Mouse (Mus musculus) kidney, postnatal 4 days (tissue): ENCODE results near the gene Gm47985.
"Not testable (repeated sequence)": the region's sequence is repeated elsewhere in the genome, so short reads cannot be mapped to it uniquely, and the experiment has no call there.

Source experiments
- DNase-seq, 2 experiments: peaks; one replicate each; pipeline ENCODE4 v3.0.0; 2021; ENCODE audit warnings: mixed read lengths in 2 of 2

Gm47985 gene

DNA sequence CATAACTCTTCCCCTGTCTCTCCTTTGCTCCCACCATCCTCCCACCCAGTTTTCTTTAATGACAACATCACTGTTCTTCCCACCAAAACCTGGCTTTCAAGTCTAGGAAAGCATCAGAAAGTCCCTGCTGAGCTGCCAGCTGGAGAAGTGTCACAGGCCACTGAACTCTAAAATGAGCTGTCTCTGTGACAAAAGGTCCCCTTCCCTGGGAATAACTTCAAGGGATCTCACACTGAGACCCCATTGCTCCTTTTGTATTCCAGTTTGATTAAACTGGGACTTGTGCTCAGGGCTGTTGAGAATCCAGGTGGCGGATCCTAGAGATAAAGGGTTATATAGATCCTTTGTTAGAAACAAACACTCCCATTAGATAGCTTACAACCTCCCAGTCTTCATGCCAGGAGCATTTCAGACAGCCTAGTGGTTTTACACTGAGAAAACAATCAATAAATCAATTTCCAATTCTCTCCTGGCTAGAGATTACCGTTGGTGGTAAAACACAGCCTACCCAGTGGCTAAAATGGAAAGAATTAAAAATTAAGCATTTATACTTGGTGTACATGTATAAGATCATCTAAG lies 3.7 kb upstream of the Gm47985 start:
- DNase-seq, result no peak

DNA sequence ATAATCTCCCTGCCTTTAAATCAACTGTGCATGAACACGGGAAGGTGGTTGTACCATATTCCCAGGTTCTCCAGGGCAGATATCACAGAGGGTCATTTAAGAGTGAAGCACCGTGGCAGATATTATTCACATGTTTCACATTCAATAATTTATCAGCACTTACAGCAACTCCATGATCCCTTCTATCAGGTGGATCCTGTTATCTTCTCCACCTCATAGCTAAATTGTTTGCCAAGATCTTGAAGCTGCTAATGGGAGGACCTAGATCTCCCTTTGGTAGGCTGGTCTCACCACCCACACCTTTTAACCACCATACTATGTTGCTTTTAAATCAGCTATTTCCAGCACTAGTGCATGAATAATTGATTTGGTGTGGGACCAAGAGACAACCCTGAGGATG lies 2.2 kb upstream of the Gm47985 start:
- no peak for DNase-seq

DNA sequence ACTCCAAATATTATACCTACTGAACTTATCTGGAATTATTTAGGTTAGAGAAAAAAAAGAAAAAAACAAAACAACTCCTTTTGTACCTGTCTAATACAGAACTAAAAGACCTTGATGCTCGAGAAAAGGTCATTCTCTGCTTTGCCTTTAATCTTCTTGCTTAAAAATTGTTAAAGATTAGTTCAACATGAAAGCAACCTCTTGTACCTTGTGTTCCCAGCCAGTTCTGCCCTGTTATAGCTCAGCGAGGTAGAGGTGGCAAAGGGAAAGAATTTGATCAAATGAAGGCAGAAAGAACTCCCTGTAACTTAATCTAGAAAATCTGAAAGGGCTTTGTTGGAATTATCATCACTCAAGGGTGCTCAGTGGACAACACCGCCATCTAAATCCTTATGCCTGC lies 3.8 kb downstream of the Gm47985 start:
- DNase-seq, result not testable (repeated sequence)

DNA sequence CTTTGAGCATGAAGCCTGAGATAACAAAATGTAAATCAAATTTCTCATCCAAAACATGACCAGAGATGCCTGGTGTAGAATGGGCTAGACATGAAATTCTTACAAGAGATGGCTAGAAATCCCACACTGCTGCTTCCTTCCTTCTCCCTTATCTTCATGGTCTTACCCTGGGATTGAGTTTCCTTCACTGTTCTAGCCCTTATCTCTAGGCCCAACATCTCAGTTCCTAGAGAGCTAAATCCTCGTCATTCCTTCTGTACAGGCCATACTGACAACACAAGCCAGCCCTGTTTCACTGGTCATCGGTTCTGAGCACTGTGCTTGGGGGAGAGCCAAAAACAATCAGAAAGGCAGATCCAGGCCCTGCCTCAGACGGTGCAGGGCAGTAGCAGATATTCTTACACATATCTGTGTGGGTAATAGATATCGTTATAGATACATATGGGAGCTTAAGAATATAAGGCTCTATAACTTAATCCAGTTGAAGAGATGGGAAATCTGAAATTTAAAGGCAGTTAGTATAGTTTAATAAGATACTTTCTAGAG lies 4.6 kb downstream of the Gm47985 start:
- not testable (repeated sequence) for DNase-seq

DNA sequence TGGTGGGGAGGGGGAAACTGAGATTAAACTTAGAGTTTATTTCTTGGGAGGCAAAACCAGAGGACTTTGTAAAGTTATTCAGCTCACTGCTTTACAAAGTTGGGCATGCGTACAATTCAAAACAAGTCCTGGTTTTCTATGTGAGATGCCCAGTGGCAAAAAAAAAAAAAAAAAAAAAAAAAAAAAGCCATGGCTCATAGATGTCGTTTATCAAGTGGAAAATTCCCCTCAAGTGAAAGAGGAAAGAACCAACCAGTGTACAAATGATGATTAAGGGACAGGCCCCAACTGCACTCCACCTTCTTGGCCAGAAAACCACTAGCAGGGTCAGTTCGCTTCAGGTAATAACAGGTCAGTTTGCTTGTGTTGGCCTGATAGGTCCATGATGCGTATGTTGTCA lies 6.1 kb downstream of the Gm47985 start:
- no peak for DNase-seq

DNA sequence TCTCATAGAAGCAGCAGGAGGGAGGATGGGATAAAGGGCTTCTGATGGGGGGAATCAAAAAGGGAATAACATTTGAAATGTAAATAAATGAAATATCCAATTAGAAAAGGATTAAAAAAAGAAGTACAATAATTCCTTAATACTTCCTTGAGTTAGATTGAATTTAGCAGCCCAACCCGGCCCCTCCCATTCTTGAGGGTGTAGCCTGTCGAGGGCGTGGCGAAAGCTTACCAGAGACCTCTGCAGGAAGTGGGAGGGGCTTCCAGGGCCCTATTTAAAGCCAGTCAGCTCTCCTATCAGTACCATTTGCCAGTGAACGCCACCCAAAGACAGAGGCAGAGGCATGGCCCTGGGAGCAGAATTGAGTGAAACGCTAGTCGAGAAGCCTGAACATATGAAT lies 9.7 kb downstream of the Gm47985 start, which contains the start of gene Gm8947:
Gene Gm8947 (plus strand): TSS at position 302 of the 400 bp plus-strand sequence.
- DNase-seq, result not testable (repeated sequence)

DNA sequence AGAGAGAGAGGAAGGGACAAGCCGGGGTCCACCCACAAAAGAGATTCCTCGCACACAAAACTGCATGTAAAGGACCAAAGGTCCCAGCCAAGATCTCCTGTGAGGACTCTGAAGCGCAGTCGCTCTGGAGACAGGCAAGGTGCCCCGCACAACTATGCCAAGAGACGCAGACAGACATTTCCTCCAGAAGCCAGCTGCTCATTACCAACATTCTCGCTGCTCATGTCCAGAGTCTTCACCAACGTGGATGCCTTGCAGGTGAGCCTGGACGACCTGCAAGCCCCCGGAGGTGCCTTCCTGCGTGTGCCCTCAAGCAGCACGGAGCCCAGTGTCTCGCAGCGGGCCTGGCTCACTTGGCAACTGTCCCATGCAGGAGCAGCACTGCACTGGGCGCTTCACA lies 10.4 kb downstream of the Gm47985 start:
- not testable (repeated sequence) for DNase-seq

DNA sequence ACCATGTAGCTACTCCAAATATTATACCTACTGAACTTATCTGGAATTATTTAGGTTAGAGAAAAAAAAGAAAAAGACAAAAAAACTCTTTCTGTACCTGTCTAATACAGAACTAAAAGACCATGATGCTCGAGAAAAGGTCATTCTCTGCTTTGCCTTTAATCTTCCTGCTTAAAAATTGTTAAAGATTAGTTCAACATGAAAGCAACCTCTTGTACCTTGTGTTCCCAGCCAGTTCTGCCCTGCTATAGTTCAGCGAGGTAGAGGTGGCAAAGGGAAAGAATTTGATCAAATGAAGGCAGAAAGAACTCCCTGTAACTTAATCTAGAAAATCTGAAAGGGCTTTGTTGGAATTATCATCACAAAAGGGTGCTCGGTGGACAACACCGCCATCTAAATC lies 13.6 kb downstream of the Gm47985 start:
- DNase-seq, result not testable (repeated sequence)

DNA sequence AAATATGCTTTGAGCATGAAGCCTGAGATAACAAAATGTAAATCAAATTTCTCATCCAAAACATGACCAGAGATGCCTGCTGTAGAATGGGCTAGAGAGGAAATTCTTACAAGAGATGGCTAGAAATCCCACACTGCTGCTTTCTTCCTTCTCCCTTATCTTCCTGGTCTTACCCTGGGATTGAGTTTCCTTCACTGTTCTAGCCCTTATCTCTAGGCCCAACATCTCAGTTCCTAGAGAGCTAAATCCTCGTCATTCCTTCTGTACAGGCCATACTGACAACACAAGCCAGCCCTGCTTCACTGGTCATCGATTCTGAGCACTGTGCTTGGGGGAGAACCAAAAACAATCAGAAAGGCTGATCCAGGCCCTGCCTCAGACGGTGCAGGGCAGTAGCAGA lies 14.4 kb downstream of the Gm47985 start:
- DNase-seq, result not testable (repeated sequence)

DNA sequence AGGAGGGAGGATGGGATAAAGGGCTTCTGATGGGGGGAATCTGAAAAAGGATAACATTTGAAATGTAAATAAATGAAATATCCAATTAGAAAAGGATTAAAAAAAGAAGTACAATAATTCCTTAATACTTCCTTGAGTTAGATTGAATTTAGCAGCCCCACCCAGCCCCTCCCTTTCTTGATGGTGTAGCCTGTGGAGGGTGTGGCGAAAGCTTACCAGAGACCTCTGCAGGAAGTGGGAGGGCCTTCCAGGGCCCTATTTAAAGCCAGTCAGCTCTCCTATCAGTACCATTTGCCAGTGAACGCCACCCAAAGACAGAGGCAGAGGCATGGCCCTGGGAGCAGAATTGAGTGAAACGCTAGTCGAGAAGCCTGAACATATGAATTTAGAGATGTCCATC lies 15.8 kb downstream of the Gm47985 start, which contains the start of gene Gm47995:
Gene Gm47995 (plus strand): TSS at position 329 of the 400 bp plus-strand sequence.
- DNase-seq, result not testable (repeated sequence)

DNA sequence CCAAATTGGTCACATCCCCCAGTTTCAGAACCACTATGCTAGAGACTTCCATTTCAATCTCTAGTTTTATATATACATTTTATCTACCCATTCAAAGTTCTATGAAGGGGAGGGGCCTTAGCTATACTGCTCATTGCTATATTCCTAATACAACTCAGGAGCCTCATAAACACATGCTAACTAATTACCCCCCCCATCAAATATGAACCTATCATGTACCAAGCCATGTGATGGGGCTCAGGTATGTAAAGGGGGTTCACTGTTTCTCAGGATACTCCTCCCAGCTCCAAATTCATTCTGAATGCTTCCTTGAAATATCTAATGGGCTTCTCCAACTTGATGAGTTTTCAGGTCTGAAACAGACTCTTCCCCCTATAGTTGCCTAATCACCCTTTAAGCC lies 18.3 kb downstream of the Gm47985 start:
- not testable (repeated sequence) for DNase-seq

DNA sequence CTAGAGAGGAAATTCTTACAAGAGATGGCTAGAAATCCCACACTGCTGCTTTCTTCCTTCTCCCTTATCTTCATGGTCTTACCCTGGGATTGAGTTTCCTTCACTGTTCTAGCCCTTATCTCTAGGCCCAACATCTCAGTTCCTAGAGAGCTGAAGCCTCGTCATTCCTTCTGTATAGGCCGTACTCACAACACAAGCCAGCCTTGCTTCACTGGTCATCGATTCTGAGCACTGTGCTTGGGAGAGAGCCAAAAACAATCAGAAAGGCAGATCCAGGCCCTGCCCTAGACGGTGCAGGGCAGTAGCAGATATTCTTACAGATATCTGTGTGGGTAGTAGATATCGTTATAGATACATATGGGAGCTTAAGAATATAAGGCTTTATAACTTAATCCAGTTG lies 20.4 kb downstream of the Gm47985 start:
- not testable (repeated sequence) for DNase-seq

DNA sequence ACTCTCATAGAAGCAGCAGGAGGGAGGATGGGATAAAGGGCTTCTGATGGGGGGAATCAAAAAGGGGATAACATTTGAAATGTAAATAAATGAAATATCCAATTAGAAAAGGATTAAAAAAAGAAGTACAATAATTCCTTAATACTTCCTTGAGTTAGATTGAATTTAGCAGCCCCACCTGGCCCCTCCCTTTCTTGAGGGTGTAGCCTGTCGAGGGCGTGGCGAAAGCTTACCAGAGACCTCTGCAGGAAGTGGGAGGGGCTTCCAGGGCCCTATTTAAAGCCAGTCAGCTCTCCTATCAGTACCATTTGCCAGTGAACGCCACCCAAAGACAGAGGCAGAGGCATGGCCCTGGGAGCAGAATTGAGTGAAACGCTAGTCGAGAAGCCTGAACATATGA lies 21.5 kb downstream of the Gm47985 start, which contains the start of gene 3110040M04Rik:
Gene 3110040M04Rik (plus strand): TSS at position 304 of the 400 bp plus-strand sequence.
- not testable (repeated sequence) for DNase-seq

DNA sequence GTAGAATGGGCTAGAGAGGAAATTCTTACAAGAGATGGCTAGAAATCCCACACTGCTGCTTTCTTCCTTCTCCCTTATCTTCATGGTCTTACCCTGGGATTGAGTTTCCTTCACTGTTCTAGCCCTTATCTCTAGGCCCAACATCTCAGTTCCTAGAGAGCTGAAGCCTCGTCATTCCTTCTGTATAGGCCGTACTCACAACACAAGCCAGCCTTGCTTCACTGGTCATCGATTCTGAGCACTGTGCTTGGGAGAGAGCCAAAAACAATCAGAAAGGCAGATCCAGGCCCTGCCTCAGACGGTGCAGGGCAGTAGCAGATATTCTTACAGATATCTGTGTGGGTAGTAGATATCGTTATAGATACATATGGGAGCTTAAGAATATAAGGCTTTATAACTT lies 26.2 kb downstream of the Gm47985 start:
- DNase-seq, result not testable (repeated sequence)

DNA sequence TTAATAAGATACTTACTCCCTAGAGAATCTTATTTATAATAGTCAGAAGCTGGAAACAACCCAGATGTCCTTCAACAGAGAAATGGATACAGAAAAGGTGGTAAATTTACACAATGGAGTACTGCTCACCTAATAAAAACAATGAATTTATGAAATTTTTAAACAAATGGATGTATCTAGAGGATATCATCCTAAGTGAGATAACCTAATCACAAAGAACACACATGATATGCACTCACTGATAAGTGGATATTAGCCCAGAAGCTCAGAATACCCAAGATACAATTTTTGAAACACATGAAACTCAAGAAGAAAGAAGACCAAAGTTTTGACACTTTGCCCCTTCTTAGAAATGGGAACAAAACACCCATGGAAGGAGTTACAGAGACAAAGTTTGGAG lies 26.6 kb downstream of the Gm47985 start:
- DNase-seq, result not testable (repeated sequence)

DNA sequence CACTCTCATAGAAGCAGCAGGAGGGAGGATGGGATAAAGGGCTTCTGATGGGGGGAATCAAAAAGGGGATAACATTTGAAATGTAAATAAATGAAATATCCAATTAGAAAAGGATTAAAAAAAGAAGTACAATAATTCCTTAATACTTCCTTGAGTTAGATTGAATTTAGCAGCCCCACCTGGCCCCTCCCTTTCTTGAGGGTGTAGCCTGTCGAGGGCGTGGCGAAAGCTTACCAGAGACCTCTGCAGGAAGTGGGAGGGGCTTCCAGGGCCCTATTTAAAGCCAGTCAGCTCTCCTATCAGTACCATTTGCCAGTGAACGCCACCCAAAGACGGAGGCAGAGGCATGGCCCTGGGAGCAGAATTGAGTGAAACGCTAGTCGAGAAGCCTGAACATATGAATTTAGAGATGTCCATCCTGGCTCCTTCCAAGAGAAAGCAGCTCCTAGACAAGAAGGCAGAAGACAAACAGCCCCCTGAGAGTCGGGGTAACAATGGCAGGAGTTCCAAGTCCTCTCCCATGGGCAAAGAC lies 27.6 kb downstream of the Gm47985 start, which contains the start of gene Gm47996:
Gene Gm47996 (plus strand): TSS at position 308 of the 532 bp plus-strand sequence.
- not testable (repeated sequence) for DNase-seq

DNA sequence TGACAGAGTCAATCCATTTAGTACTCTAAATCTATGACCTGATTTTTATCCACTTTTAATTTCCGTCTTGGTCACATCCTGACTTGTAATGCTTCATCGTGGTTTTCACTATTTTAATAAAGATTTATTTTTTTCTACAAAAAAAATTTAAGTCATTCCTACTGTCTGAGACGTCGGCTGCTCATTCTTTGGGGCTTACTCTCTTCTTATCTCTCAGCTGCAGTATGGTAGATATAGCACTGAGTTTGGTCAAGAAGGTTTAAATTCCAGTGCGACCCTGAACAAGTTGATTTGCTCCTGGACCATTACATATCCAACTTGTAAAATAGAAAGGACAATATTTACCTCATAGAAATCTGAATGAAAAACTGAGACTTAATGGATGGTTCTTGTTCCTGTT lies 29.3 kb downstream of the Gm47985 start:
- not testable (repeated sequence) for DNase-seq

DNA sequence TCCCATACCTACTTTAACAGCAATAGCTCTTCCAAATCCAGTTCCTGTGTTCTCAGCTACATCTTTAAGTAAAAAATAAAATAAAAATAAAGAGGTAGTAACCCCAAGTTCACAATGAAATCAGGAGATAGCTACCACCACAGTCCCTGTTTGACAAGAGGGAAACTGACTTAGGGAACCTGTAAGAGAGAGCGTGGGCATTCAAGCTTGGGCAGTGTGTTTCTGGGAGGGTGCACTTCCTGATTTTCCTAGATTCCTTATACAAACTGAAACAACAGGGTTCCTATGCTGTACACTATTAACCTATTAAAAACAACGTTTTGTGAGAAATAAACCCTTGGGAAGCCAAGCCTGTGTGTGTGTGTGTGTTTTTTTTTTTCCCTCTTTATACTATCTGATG lies 32.5 kb downstream of the Gm47985 start:
- DNase-seq, result no peak

DNA sequence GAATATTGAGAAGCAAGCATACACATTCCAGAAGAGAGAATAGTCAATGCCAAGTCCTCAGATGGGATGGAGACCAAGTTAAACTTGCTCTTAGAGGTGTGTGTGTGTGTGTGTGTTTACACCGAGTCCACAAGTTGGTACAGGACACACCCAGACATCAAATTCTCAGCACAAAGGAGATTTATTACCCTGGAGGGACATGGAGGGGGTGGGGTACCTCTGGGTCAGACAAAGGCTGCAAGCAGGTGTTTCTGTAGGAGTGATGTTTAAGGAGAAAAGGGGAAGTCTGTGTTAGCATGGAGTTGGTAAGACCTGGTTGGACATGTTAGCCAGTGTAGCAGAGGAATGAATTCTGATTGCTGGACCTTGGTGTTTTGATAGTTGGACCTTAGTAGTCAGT lies 33.6 kb downstream of the Gm47985 start:
- DNase-seq, result peak in 1 of 2 experiments; percentile 22

DNA sequence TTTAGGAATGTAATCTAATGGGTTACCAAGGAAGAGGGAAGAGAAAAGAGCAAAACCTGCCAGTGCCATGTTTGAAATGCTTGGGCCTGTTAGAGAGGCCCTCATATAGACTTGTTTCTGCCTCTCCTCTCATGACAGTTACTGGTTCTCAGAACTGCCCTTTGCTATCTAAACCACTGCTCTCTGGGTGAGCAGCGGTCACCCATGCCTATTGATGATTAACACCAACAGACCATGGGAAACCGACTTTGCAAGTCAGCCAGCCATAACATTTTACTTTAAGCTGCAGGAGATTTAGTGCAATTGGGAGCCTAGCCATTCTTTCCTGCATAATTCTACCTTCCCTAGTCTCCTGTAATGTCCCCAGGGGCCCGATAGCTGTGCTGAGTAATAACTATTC lies 34.1 kb downstream of the Gm47985 start:
- DNase-seq, result peak; percentile 42 to 66

DNA sequence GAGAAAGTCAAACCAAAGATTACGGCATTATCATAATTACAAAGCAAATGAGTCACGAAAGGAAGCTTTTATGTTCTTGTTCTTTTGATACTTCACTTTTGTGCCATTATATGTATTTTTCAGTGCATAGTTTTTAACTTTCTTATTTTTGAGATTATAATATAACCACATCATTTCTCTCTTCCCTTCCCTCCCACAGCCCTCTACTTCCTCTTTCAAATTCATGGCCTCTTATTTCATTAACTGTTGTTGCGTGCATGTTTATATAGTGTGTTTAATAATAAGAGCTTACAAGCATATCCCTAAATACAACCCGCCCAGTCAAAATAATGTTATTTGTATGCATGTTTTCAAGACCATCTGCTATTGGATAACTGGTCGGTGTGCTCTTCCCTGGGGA lies 36.7 kb downstream of the Gm47985 start:
- no peak for DNase-seq

DNA sequence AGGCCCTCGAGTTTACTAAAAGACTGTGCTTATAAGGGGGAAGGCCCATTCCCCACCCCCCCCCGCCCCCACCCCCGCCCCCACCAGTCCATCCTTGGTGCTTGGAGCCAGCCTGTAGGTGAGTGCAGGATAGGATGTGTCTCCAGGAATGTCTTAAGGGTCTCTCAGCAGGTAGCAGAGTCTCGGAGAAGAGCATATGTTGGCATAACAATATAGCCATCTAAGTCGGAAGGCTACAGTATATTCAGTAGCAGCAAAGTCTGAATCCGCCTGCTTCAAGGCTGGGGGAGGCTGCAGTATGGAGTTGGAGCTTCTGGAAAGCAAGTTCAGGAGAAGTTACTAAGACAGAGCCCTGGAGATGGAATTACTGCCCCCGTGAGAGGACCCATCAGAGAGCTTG lies 37.8 kb downstream of the Gm47985 start:
- no peak for DNase-seq

DNA sequence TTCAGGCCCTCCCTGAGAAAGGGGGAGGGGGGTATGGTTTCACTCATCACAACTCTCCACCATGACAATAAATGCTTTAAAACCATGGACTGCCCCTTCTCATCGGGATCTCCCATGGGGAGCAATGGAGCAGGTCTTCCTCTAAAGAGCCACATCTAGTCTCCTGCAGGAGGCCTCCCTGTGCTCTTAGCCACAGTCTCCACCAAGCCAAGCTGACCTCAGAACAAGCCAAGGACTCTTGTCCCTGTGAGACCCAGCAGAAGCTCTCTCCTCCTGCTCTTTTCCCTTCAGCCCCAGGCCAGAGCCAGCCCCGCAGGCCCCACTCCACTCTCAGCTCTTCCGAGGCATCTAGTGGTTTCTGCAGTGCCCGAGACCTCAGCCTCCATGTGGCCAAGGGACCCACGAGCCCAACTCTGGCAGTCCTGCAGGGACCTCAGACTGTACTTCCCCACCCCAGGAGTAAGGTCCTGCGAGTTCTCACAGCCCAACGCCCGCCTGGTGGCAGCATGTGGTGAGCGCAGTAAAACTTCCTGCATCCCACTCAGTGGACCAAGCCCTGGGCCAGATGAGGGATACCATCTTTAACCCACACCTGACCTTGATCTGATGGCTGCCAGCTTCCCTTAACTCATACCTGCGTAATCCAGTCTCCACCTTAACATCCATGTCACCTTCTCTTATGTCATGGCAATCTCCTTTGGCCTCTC lies 40.4 kb downstream of the Gm47985 start:
- DNase-seq, result no peak

DNA sequence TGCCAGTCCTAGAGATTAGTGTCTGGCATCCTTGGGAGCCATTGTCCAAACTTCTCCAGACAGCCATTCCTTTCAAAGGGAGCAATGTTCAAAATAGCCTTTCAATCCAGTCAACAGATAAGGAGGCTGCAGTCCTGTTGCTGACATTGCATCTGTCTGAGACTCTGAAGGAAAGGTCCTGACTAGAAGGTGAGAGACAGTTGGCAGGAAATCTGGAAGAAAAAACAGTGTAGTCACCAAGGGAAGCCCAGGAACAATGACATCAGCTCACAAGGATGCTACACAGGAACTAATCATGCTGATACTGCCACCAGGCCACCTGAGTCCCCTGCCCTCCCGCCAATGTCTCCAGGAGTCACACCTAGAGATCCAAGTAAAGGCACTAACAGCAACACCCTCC lies 41.0 kb downstream of the Gm47985 start:
- DNase-seq, result no peak
